Mouse (Mus musculus): ENCODE data around the gene Anxa3.

DNA sequence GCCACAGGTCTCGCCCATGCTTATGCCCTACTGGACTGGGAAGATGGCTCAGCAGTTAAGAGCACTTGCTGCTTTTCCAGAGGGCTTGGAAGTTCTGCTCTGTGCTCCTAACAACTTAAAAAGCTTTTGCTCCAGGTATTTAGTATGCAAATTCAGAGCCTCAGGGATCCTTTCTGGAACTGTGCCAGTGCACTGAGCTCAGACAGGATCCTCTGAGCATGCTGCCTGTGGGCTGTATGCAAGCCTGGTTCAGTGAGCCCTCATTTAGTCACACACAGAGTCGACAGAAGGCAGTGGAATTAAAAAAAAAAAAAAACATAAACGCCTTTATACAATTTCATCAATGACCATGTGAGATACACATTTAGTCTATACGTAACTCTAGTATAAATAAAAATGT is 17.5 kb downstream of the Anxa3 start:
- TF ChIP-seq CTCF (IDR thresholded peaks at IDR 0.05; ENCODE audit: borderline replicate concordance, insufficient read depth, low read length), result no peak
- no peak for TF ChIP-seq POLR2A (IDR thresholded peaks at IDR 0.05; ENCODE audit: low read depth, low read length)
